Mouse (Mus musculus) MEL-GATA-1-ER (cell line): Measurements from ENCODE around the gene Gale.

ENCODE experiments used
- DNase-seq: peaks from one replicate; pipeline ENCODE4 v3.0.0-alpha.2; 2012; ENCODE audit warnings: low read depth; ENCODE audit errors: extremely low read depth

The Gale gene

GRCm38 (mm10) chr4:135943389-135943788 lies 20.1 kb upstream of the Gale start:
- no peak for DNase-seq

GRCm38 (mm10) chr4:135945706-135946105 lies 17.8 kb upstream of the Gale start:
- no peak for DNase-seq

GRCm38 (mm10) chr4:135946278-135946658 lies 17.3 kb upstream of the Gale start, which contains the start of gene Hmgcl:
TSS of gene Hmgcl (plus strand) at chr4:135946448.
- peak; percentile 75 for DNase-seq

DNA sequence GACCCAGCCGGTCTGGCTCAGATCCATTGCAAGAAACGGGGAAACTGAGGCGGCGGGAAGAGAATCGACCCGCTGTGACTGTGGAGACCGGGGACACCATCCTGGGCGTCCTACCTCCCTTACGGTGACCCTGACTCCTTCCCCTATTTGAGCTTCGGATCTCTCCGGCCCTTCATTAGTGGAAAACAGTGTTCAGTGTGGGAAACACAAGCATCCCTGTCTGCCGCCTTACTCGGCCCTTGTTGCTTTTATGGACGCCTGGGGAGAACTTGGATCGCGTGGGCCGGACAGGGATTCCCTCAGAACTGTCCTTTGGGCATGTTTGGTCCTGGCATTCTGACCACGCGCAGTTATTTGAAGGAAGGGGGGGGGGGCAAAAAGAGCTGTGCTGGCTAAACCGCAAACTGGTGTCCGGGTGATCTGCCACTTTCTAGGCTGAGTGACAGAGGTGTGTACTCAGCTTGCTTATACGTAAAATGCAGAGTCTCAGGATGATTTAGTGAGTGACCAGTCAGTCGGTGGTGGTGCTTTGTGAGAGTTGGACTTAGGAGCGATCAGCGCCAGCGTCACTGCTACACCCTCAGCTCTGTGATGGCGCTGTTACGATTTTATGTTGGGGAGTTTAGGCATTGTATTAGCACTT lies 16.7 kb upstream of the Gale start:
- DNase-seq = no peak

- DNase-seq = no peak
Observed at GRCm38 (mm10) chr4:135948142-135948541, 15.4 kb upstream of the Gale start.

DNA sequence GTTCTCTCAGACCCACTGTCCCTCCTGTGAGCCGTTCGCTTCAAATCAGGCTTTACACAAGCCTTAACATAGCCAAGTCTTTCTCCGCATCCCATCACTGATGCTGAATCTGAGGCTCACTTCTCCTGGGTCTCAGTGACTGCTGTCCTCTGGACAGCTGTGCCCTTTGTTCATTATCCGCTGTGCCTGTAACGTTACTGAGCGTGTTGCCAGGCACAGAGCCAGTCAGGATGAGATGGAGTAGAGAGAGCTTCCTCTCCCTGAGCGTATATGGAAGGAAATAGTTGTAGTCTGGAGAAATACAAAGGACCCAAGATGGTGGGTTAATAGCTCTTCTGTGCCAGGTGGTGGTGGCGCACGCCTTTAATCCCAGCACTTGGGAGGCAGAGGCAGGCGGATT lies 14.1 kb upstream of the Gale start:
- DNase-seq = no peak

GRCm38 (mm10) chr4:135949911-135950310 lies 13.6 kb upstream of the Gale start:
- no peak for DNase-seq

DNA sequence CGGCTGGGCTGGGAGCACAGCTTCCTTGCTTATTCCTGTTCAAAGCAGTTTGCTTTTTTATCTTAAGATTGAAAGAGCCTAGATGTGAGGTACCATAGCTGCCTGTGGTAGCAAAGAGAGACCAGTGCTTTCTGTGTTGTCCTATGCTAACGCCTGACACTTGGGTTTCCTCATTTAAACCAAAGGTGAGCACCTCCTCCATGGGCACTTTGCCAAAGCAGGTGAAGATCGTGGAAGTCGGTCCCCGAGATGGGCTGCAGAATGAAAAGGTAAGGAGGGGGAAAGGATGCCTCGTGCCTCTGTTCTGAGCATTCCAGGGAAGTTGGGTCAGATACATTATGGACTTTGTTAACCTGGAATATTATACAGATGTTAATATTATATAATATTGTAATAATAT lies 13.2 kb upstream of the Gale start:
- no peak for DNase-seq

DNA sequence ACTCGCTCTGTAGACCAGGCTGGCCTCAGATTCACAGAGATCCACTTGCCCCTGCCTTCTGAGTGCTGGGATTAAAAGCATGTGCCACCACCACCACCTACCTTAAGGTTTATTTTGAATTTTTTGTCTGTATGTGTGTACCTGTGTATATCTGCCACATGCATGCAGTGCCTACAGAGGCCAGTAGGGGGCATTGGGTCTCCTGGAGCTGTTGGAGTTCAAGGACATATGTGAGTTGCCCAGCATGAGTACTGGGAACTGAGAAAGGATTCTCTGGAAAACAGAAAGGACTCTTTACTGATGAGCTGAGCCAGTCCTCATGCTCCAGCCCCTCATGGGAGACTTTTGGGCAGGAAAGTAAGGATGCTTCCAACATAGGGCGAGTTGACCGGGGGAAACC lies 12.0 kb upstream of the Gale start:
- DNase-seq = no peak

GRCm38 (mm10) chr4:135953179-135953578 lies 10.3 kb upstream of the Gale start:
- no peak for DNase-seq

- DNase-seq = no peak
Observed at GRCm38 (mm10) chr4:135954241-135954640, 9.3 kb upstream of the Gale start.

DNA sequence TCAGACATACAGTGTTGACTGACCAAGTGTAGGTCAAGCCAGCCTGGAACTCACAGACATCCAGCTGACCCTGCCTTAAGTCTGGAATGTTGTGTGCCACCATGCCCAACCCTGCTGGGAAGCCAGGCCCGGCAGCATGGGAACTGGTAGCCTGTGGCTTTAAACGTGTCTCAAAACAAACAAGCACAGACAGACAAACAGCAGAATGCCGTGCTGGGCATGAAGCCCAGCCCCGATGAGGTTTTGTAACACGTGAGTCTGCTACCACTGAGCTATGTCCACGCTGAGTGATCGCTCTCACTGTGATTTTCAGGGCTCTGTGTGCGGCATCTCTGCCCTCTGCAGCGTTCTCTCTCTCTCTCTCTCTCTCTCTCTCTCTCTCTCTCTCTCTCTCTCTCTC lies 7.6 kb upstream of the Gale start:
- DNase-seq = no peak

GRCm38 (mm10) chr4:135958354-135958753 lies 5.2 kb upstream of the Gale start:
- DNase-seq = no peak

- DNase-seq = peak; percentile 64
Observed at GRCm38 (mm10) chr4:135960717-135961116, 2.8 kb upstream of the Gale start.

DNA sequence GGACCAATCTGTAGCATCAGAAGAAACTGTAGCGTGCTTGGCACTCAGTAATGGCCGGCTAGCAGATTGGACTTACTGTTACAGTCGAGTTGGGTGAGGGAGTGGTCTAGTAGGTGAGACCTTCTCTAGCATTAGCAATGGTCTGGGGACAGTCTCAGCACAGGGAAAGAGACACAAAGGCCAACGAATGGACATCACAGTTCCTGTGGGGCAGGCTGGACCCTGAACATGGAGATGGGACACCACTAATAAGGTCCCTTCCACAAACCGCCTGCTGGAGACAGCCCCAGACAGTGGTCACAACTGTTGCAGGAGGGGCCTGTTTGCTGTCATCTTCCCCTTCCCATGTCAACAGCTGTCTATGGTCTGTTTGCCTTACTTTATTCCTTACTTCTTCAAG lies 1.8 kb upstream of the Gale start:
- no peak for DNase-seq

DNA sequence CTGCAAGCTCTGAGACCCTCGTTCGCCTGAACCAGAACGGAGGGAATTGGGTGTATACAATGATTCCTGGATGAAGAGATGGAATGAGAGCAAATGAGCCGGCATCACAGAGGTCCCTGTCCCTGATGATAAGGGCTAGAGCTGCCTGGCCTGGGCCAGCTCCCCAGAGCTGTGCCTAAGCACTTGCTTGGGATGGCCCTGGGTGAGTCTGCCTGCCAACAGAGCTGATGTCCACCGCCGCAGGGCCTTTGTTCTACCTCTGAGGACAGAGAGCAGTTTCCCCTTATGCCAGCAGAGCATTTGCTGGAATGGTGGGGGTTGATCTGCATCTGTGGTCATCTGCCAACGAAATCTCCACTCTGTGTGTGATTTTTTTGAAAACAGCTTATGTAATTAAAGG lies 1.3 kb upstream of the Gale start:
- no peak for DNase-seq

DNA sequence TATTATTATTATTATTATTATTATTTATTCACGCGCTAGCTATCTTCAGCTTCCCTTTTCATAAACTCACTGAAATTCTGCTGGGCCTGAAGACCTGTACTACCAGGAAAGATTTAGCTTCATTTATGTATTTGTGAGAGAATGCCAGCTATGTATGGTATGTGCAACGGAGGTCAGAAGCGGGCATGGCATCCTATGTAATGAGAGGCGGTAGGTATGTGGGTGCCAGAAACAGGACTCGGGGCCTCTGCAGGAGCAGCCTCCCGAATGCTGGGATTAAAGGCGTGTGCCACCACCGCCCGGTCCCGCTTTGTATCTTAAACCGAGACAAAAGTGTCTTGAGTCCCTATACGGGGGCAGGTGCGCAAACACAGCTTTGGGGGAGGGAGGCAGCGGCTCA lies 581 bp upstream of the Gale start:
- DNase-seq = no peak

GRCm38 (mm10) chr4:135964426-135964825 lies 899 bp downstream of the Gale start:
- no peak for DNase-seq

DNA sequence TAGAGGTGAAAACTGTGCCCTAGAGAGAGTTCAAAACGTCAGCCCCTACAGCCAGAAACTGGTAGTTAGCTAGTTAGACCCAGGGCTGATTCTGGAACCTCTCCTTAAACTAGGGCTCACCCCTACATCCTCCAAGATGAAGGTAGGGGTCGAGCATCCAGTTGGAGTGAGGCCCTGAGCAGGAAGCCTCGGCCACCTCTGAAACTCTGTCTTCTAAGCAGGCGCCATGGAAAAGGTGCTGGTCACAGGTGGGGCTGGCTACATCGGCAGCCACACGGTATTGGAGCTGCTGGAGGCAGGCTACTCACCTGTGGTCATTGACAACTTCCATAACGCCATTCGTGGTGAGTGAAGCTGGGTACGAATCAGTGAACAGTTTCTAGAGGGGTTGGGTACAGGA lies 1.6 kb downstream of the Gale start:
- no peak for DNase-seq

GRCm38 (mm10) chr4:135966283-135966682 lies 2.8 kb downstream of the Gale start:
- DNase-seq = no peak

DNA sequence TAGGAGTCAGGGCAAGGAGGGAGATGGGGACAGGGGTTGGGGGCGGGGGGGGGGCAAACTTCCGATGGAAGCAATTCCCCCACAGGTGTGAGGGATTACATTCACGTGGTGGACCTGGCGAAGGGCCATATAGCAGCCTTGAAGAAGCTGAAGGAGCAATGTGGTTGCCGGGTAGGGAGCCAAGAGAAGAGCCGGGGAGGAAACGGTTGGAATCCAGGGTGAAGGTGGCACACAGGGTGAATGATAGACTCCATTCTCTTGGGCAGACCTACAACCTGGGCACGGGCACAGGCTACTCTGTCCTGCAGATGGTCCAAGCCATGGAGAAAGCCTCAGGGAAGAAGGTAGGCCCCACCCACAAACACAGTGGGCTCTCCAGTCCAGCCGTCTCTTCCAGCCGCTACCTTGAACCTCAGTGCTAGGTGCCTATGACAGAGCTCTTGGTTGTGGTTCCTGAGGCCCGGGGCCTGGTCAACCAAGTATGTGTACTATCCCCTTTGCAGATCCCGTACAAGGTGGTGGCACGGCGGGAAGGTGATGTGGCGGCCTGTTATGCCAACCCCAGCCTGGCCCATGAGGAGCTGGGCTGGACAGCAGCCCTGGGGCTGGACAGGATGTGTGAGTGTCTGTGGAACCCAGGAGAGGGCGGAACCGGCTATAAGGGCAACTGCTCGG lies 3.7 kb downstream of the Gale start:
- no peak for DNase-seq

- no peak for DNase-seq
Observed at GRCm38 (mm10) chr4:135968271-135968869, 4.8 kb downstream of the Gale start.
